Mouse (Mus musculus) CD4-positive naive resting alpha-beta T cell, adult 76 days (primary cell): ENCODE results near the gene Sprn. TPM values are rescaled to one million over a fixed set of nuclear protein-coding genes. Genes with fewer than 3 reads are reported as not detected.

Source experiments
- total RNA-seq: library from RNA; stranded (reverse); gene quantifications from one replicate; pipeline ENCODE4 v1.2.4, GENCODE M21; 2023

The Sprn gene
- not detected for total RNA-seq

GRCm38 (mm10) chr7:140154218-140154927 lies at the start of gene Sprn:
Gene Sprn (minus strand): TSS chr7:140154877.

GRCm38 (mm10) chr7:140172936-140173335 lies 18.3 kb upstream of the Sprn start, which contains the start of gene Olfr523:
Gene Olfr523 (plus strand): TSS chr7:140173217.

GRCm38 (mm10) chr7:140164664-140165063 lies 10.0 kb upstream of the Sprn start, which contains the start of gene Olfr522:
Gene Olfr522 (minus strand): TSS chr7:140164764.

GRCm38 (mm10) chr7:140137135-140138020 lies 17.3 kb downstream of the Sprn start, which contains the start of gene Mtg1:
Gene Mtg1 (plus strand): TSS chr7:140137564.

GRCm38 (mm10) chr7:140116329-140117054 lies 38.2 kb downstream of the Sprn start, which contains the start of gene Echs1:
Gene Echs1 (minus strand): TSS chr7:140116476.

GRCm38 (mm10) chr7:140115583-140116328 lies 38.9 kb downstream of the Sprn start, which contains the start of gene Paox:
Gene Paox (plus strand): TSS chr7:140115799.

GRCm38 (mm10) chr7:140101993-140102860 lies 52.5 kb downstream of the Sprn start, which contains the start of gene Fuom:
Gene Fuom (minus strand): TSS chr7:140102441.

Other genes with a start within 250 kb of the Sprn start
- gene Utf1, start 211.1 kb downstream of the Sprn start, total RNA-seq = not detected
- gene 6430531B16Rik, start 176.1 kb downstream of the Sprn start, total RNA-seq = not detected
- gene Adam8, start 162.3 kb downstream of the Sprn start, total RNA-seq = 3.3 TPM
- 36.5 TPM for gene Zfp511, start 118.5 kb downstream of the Sprn start, total RNA-seq
- 24.5 TPM for gene Tubgcp2, start 118.2 kb downstream of the Sprn start, total RNA-seq
- gene Msx3, start 105.8 kb downstream of the Sprn start, total RNA-seq = not detected
- gene Caly, start 72.3 kb downstream of the Sprn start, total RNA-seq = not detected
- not detected for gene Prap1, start 61.5 kb downstream of the Sprn start, total RNA-seq
- 8.1 TPM for gene Fuom, start 52.4 kb downstream of the Sprn start, total RNA-seq
- 6.0 TPM for gene Paox, start 39.1 kb downstream of the Sprn start, total RNA-seq
- 32.8 TPM for gene Echs1, start 38.4 kb downstream of the Sprn start, total RNA-seq
- gene Mtg1, start 17.3 kb downstream of the Sprn start, total RNA-seq = 11.8 TPM
- not detected for gene Olfr522, start 9.9 kb upstream of the Sprn start, total RNA-seq
- not detected for gene Olfr523, start 18.3 kb upstream of the Sprn start, total RNA-seq
- gene Olfr524, start 51.1 kb upstream of the Sprn start, total RNA-seq = not detected
- not detected for gene Cd163l1, start 63.4 kb upstream of the Sprn start, total RNA-seq
- 0.32 TPM for gene 5830411N06Rik, start 92.4 kb upstream of the Sprn start, total RNA-seq
- gene Olfr525, start 166.0 kb upstream of the Sprn start, total RNA-seq = not detected
- gene Olfr527, start 179.1 kb upstream of the Sprn start, total RNA-seq = not detected
- not detected for gene Olfr60, start 206.8 kb upstream of the Sprn start, total RNA-seq
- gene Olfr530, start 221.5 kb upstream of the Sprn start, total RNA-seq = not detected
- gene Olfr531, start 248.0 kb upstream of the Sprn start, total RNA-seq = not detected